Mouse (Mus musculus) E14TG2a.4 (cell line): ENCODE data around the gene Slc16a13.
A peak's percentile ranks its signal among the peaks of the same experiment; 100 is the strongest.

Experiments used
- H3K27me3 ChIP-seq: 2 replicates; pipeline ENCODE4 v1.6.1; 2014; ENCODE audit warnings: low read length, control low read depth; ENCODE audit not compliant: insufficient read depth
- H3K36me3 ChIP-seq: 2 replicates; pipeline ENCODE4 v1.6.1; 2014; ENCODE audit warnings: low read length, control low read depth; ENCODE audit not compliant: insufficient read depth
- H3K4me1 ChIP-seq: replicated peaks from 2 replicates; pipeline ENCODE4 v1.6.1; 2014; ENCODE audit warnings: low read depth, low read length, control low read depth
- H3K4me3 ChIP-seq: replicated peaks from 2 replicates; pipeline ENCODE4 v1.5.1; 2014; ENCODE audit warnings: mild to moderate bottlenecking, low read length
- H3K9me3 ChIP-seq: 2 replicates; pipeline ENCODE4 v1.6.1; 2014; ENCODE audit warnings: low read length, control low read depth
- CTCF ChIP-seq: conservative IDR thresholded peaks from 2 replicates; pipeline ENCODE4 v1.5.1; 2014; ENCODE audit warnings: low read length
- NANOG ChIP-seq: IDR thresholded peaks from 2 replicates; pipeline ENCODE4 v1.6.1; 2014; ENCODE audit warnings: borderline replicate concordance, low read length, mixed read lengths
- POU5F1 ChIP-seq: IDR thresholded peaks from 2 replicates; pipeline ENCODE4 v1.6.1; 2014; ENCODE audit warnings: low read length, borderline replicate concordance

Slc16a13 gene

GRCm38 (mm10) chr11:70192157-70192556 is 28.7 kb downstream of the Slc16a13 start:
- H3K9me3 ChIP-seq: no peaks in the 10 kb centered on the region; the same call in 1 of the 2 replicates
- peaks cover 10% of the 10 kb centered on the region for H3K4me1 ChIP-seq
- no peaks in the 10 kb centered on the region for H3K36me3 ChIP-seq
- H3K4me3 ChIP-seq: no peak overlapping the region
- TF ChIP-seq CTCF (no peak), NANOG (no peak), POU5F1 (no peak)
- H3K27me3 ChIP-seq: no peaks in the 10 kb centered on the region

- no peak overlapping the region for H3K4me3 ChIP-seq
- no peaks in the 10 kb centered on the region for H3K36me3 ChIP-seq
- H3K27me3 ChIP-seq: no peaks in the 10 kb centered on the region
- TF ChIP-seq CTCF: no peak
- TF ChIP-seq NANOG: no peak
- no peak for TF ChIP-seq POU5F1
- no peaks in the 10 kb centered on the region; the same call in 1 of the 2 replicates for H3K9me3 ChIP-seq
- H3K4me1 ChIP-seq: peaks cover 10% of the 10 kb centered on the region
These were observed 29.7 kb downstream of the Slc16a13 start for GRCm38 (mm10) chr11:70191188-70191587.

GRCm38 (mm10) chr11:70189319-70190134 is 31.3 kb downstream of the Slc16a13 start:
- no peak overlapping the region for H3K4me3 ChIP-seq
- H3K9me3 ChIP-seq: no peaks in the 10 kb centered on the region
- no peaks in the 10 kb centered on the region for H3K36me3 ChIP-seq

DNA sequence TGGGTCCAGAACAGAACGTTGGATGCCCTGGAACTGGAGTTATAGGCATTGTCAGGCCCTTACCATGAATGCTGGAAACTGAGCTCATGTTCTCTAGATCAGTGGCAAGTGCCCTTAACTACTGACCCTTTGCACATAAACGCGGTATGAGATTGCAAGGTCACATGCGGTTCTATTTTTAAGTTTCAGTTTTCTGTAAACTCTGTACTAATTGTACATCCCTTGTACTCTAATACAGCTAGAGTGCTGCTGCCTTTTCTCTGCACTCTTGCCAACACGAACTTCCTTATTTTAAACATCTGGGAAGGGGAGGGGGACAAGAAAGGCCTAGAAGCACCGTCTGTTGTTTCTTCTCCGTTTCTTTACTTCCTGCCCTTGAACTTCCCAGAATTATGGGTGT is 35.7 kb downstream of the Slc16a13 start:
- Histone ChIP-seq H3K36me3 (no peaks in the 10 kb centered on the region), H3K4me3 (no peak overlapping the region), H3K9me3 (no peaks in the 10 kb centered on the region), H3K27me3 (no peaks in the 10 kb centered on the region), H3K4me1 (peaks cover 10% of the 10 kb centered on the region)
- TF ChIP-seq NANOG: no peak
- no peak for TF ChIP-seq POU5F1

More at GRCm38 (mm10) chr11:70189319-70190134, 31.3 kb downstream of the Slc16a13 start:
- TF ChIP-seq NANOG (no peak), POU5F1 (no peak), CTCF (no peak)
- Histone ChIP-seq H3K27me3 (no peaks in the 10 kb centered on the region), H3K4me1 (peaks cover 10% of the 10 kb centered on the region)

DNA sequence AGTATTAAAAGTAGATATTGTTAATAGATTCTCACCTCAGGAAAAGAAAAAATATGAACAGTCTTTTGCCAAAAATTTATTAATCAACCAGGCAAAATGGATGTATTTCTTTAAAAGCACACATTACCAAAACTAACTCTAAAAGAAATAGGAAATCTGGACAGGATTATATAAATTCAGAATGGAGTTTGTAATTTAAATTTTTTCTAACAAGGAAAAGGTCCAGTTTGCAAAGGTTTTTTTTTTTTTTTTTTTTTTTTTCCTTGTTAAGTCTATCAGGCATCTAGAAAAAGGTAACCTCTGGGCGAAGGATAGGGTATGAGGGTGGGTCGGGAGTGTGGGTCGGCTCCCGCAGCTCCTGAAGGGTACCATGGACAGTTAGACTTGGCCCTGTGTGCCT is 40.4 kb downstream of the Slc16a13 start:
- no peak overlapping the region for H3K4me3 ChIP-seq

DNA sequence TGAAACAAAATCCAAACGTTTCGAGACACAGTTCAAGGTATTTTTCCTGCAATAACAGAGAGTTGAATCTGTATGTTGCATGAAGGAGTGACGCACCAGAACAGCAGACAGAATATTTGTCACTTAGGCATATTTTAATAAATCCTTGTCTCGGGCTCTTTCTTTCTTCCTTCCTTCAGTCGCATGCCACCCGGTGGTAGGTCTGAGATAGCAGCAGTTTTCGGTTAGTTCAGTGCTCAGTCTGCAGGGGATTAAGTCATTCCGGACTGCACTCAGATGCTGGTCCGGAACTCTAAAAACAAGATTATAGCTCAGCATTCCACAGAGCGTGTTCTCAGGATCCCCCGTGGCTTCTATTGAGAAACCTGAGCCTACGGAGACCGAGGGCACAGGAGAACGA is 41.5 kb downstream of the Slc16a13 start:
- Histone ChIP-seq H3K36me3 (no peaks in the 10 kb centered on the region), H3K9me3 (no peaks in the 10 kb centered on the region), H3K27me3 (peaks cover 3% of the 10 kb centered on the region; the same call in 1 of the 2 replicates), H3K4me1 (no peaks in the 10 kb centered on the region), H3K4me3 (no peak overlapping the region)
- TF ChIP-seq POU5F1: no peak
- peak; percentile 46 for TF ChIP-seq CTCF
- TF ChIP-seq NANOG: no peak

More for the DNA sequence above, 40.4 kb downstream of the Slc16a13 start:
- no peaks in the 10 kb centered on the region for H3K4me1 ChIP-seq
- H3K9me3 ChIP-seq: no peaks in the 10 kb centered on the region
- TF ChIP-seq POU5F1 (no peak), CTCF (no peak), NANOG (no peak)
- H3K36me3 ChIP-seq: no peaks in the 10 kb centered on the region
- H3K27me3 ChIP-seq: peaks cover 3% of the 10 kb centered on the region; the same call in 1 of the 2 replicates

- TF ChIP-seq CTCF (no peak), POU5F1 (no peak), NANOG (no peak)
- H3K36me3 ChIP-seq: no peaks in the 10 kb centered on the region
- H3K9me3 ChIP-seq: no peaks in the 10 kb centered on the region
- H3K27me3 ChIP-seq: peaks cover 3% of the 10 kb centered on the region; the same call in 1 of the 2 replicates
- H3K4me3 ChIP-seq: no peak overlapping the region
- H3K4me1 ChIP-seq: no peaks in the 10 kb centered on the region
These were observed 42.1 kb downstream of the Slc16a13 start for GRCm38 (mm10) chr11:70178756-70179155.

GRCm38 (mm10) chr11:70178311-70178710 is 42.6 kb downstream of the Slc16a13 start:
- Histone ChIP-seq H3K27me3 (peaks cover 3% of the 10 kb centered on the region; the same call in 1 of the 2 replicates), H3K4me1 (no peaks in the 10 kb centered on the region), H3K36me3 (no peaks in the 10 kb centered on the region), H3K9me3 (no peaks in the 10 kb centered on the region), H3K4me3 (no peak overlapping the region)
- TF ChIP-seq CTCF (no peak), NANOG (no peak)

DNA sequence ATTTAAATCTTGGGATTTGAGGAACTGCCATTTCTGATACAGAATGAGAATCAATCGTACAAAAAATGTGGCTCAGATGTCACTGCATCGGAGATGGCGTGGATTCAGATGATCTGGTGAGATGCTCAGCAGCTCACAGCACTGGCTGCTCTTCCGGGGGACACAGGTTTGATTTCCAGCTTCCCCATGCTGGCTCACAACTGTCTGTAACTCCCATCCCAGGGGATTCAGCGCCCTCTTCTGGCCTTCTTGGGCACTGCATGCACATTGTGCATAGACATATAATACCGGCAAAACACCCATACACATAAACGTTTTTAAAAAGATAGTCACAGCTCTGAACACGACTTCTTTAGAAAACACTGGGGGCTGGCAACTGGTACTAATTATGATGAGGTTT is 43.2 kb downstream of the Slc16a13 start:
- Histone ChIP-seq H3K27me3 (peaks cover 3% of the 10 kb centered on the region; the same call in 1 of the 2 replicates), H3K9me3 (no peaks in the 10 kb centered on the region), H3K36me3 (no peaks in the 10 kb centered on the region), H3K4me3 (no peak overlapping the region), H3K4me1 (no peaks in the 10 kb centered on the region)
- TF ChIP-seq CTCF (peak; percentile 92), POU5F1 (no peak), NANOG (no peak)
